ENCODE assay signal across 11 mouse cellular contexts in the genomic region with DNA sequence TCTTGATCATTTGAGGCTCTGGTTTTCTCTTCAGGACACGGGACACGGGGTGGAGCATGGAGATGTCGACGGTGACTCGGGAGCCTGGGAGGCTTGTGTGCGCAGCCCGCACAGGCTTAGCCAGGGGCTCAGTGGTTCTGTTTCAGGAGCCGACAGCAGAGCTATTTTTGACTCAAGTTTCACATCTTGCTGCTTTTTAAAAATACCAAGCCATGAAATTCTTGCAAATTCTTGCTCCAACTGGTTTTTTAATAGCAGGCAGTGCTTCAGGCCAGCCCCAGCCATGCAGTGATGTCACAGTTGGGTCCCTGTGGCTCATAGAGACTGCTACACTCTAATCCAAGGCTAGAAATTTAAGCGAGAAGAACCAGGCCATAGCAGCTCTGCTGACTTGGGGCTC. TPM values are rescaled to one million over a fixed set of nuclear protein-coding genes. Genes with fewer than 3 reads are reported as not detected.
DNase-seq lines count a peak whose midpoint lies in the region; ATAC-seq lines count a peak whose summit lies in the region.
"Had no signal": no experiment of that assay in that cellular context is flagged by ENCODE, and none has a peak within 500 bp of the region (broad histone marks: within the 10 kb centered on the region; RNA-seq: fewer than 3 reads in every experiment).

No protein-coding gene starts in this region.

- H3K4me2 ChIP-seq in heart, embryonic 12.5 days, result no peak overlapping the region
- H3K4me2 ChIP-seq in neural tube, embryonic 11.5 days (ENCODE audit: low read depth), result no peak overlapping the region

- ATAC-seq in heart, embryonic 12.5 days (ENCODE audit: insufficient number of reproducible peaks, low FRiP score), result no peak
- ATAC-seq in neural tube, embryonic 11.5 days (ENCODE audit: insufficient read depth, low FRiP score, low TSS enrichment), result no peak

- no peak overlapping the region for H3K9ac ChIP-seq in heart, embryonic 12.5 days
- H3K9ac ChIP-seq in neural tube, embryonic 11.5 days (ENCODE audit: low read length), result no peak overlapping the region

- H3K27me3 ChIP-seq in heart, embryonic 12.5 days (replicated peaks), result no peaks in the 10 kb centered on the region
- H3K27me3 ChIP-seq in neural tube, embryonic 11.5 days (ENCODE audit: control insufficient read depth, insufficient read depth, low read length), result no peaks in the 10 kb centered on the region

- peaks cover 47% of the 10 kb centered on the region for H3K4me1 ChIP-seq in heart, embryonic 12.5 days (replicated peaks)
- peaks cover 26% of the 10 kb centered on the region for H3K4me1 ChIP-seq in neural tube, embryonic 11.5 days (ENCODE audit: control insufficient read depth, insufficient read depth, low read length)

- H3K9me3 ChIP-seq in heart, embryonic 12.5 days (replicated peaks), result no peaks in the 10 kb centered on the region
- H3K9me3 ChIP-seq in neural tube, embryonic 11.5 days (ENCODE audit: control insufficient read depth, low read length), result no peaks in the 10 kb centered on the region

- no peak overlapping the region for H3K4me3 ChIP-seq in heart, embryonic 12.5 days
- H3K4me3 ChIP-seq in neural tube, embryonic 11.5 days (ENCODE audit: low read depth, low read length), result no peak overlapping the region
- H3K4me3 ChIP-seq: heart, adult 2 months had no signal

- intact Hi-C loops in left cerebral cortex, postnatal 25 days (cut with DNase I), result no loop called here

- WGBS in heart, embryonic 12.5 days, result 61% methylated on average over 9 of the region's 9 CpGs
- 79% methylated on average over 9 of the region's 9 CpGs for WGBS in neural tube, embryonic 11.5 days

- DNase-seq in heart, adult 18-20 months, result no peak
- DNase-seq in neural tube, embryonic 11.5 days (ENCODE audit: low spot score), result no peak
- DNase-seq in neural tube, embryonic 10.5 days (ENCODE audit: extremely low spot score, low spot score), result no peak
- peak; percentile 57 to 87 for DNase-seq in left cerebral cortex, postnatal 25 days (ENCODE audit: low spot score in 2 of 2)
- DNase-seq in right cerebral cortex, postnatal 4 days, result peak; percentile 32
- DNase-seq in natural killer cell, adult 2 months (ENCODE audit: low spot score in 2 of 2), result no peak
- DNase-seq in spleen, postnatal 14 days (ENCODE audit: low spot score in 2 of 2), result no peak
- DNase-seq: cerebellum, adult 2 months; heart, adult 2 months; spleen, adult 18-20 months had no signal

- H3K27ac ChIP-seq in heart, embryonic 12.5 days (ENCODE audit: poor library complexity, severe bottlenecking), result peak overlapping the region; percentile 12; the same call in 1 of the 2 replicates
- H3K27ac ChIP-seq in neural tube, embryonic 11.5 days (ENCODE audit: low read depth, low read length), result peak overlapping the region; percentile 62; the same call in 1 of the 2 replicates

- H3K36me3 ChIP-seq in heart, embryonic 12.5 days, result no peaks in the 10 kb centered on the region; the same call in 1 of the 2 replicates
- no peaks in the 10 kb centered on the region for H3K36me3 ChIP-seq in neural tube, embryonic 11.5 days (ENCODE audit: control insufficient read depth, insufficient read depth, low read length)

RNA-seq across cellular contexts. Expression of a gene that starts 30.8 kb away (rescaled TPM):
- polyA plus RNA-seq in heart, embryonic 12.5 days (2016; fragmentation: Nextera tagmentation; extraction: Ambion mirVana), result 16.9 and 20.1 TPM in 2 replicates
- total RNA-seq in heart, adult 18-20 months (2021), result 10 to 100 TPM; 45.5 to 46.2 TPM
- polyA plus RNA-seq in neural tube, embryonic 11.5 days (2014; fragmentation: Nextera tagmentation; extraction: Ambion mirVana), result 28.1 and 28.7 TPM in 2 replicates
- 100 to 1,000 TPM; 101 to 109 TPM for total RNA-seq in left cerebral cortex, postnatal 25 days (2021)

RNA-seq across cellular contexts. Expression of a gene that starts 56.8 kb away (rescaled TPM):
- polyA plus RNA-seq in heart, embryonic 12.5 days (2016; fragmentation: Nextera tagmentation; extraction: Ambion mirVana), result 27.8 and 30.0 TPM in 2 replicates
- 1 to 10 TPM; 4.0 to 4.2 TPM for total RNA-seq in heart, adult 18-20 months (2021)
- 23.7 and 26.6 TPM in 2 replicates for polyA plus RNA-seq in neural tube, embryonic 11.5 days (2014; fragmentation: Nextera tagmentation; extraction: Ambion mirVana)
- total RNA-seq in left cerebral cortex, postnatal 25 days (2021), result 10 to 100 TPM; 17.2 to 18.9 TPM

Comparison
In these comparisons a context has a peak if more than half of its experiments do, and no peak if none do; other contexts are left out.
1. DNase-seq: peak in left cerebral cortex, postnatal 25 days (2 of 2) and right cerebral cortex, postnatal 4 days (single experiment); none in heart, adult 18-20 months (0 of 2), neural tube, embryonic 11.5 days (single experiment), neural tube, embryonic 10.5 days (single experiment), natural killer cell, adult 2 months (0 of 2) and spleen, postnatal 14 days (0 of 2).